In genomic region chr8:71693166-71694041, GRCm38 (mm10) we compare ENCODE assay signal across 8 mouse cellular contexts. TPM values are rescaled to one million over a fixed set of nuclear protein-coding genes. Genes with fewer than 3 reads are reported as not detected.
DNase-seq lines count a peak whose midpoint lies in the region; ATAC-seq and TF ChIP-seq lines count a peak whose summit lies in the region.

No protein-coding gene starts in this region.

- peaks cover 73% of the 10 kb centered on the region for H3K27me3 ChIP-seq in kidney, embryonic 16.5 days (ENCODE audit: insufficient read depth, low read length)
- H3K27me3 ChIP-seq in kidney, adult 2 months (replicated peaks; ENCODE audit: control insufficient read depth, insufficient read depth, low read length) = no peaks in the 10 kb centered on the region
- H3K27me3 ChIP-seq in hindbrain, embryonic 16.5 days (replicated peaks; ENCODE audit: control insufficient read depth, insufficient read depth, low read length) = peaks cover 75% of the 10 kb centered on the region

- peak overlapping the region; percentile 22; the same call in 1 of the 2 replicates for H3K4me2 ChIP-seq in kidney, embryonic 16.5 days (replicated peaks; ENCODE audit: low read depth, low read length)
- H3K4me2 ChIP-seq in hindbrain, embryonic 16.5 days (ENCODE audit: low read length) = peak overlapping the region; percentile 56

- peak overlapping the region; percentile 15 for H3K4me3 ChIP-seq in kidney, embryonic 16.5 days (ENCODE audit: low read length)
- no peak overlapping the region for H3K4me3 ChIP-seq in kidney, adult 2 months (ENCODE audit: insufficient read depth, low read depth, low read length)
- H3K4me3 ChIP-seq in bone marrow macrophage, adult 2 months (ENCODE audit: insufficient read depth, low read length) = peak overlapping the region; percentile 3; the same call in 1 of the 2 replicates
- H3K4me3 ChIP-seq in hindbrain, embryonic 16.5 days (ENCODE audit: low read length) = peak overlapping the region; percentile 33

- no peak for ATAC-seq in kidney, embryonic 16.5 days (ENCODE audit: low FRiP score, low TSS enrichment)
- peak; percentile 29; the same call in 1 of the 2 replicates for ATAC-seq in hindbrain, embryonic 16.5 days
- ATAC-seq in erythroid progenitor cell, adult 5-6 weeks (replicated peaks; ENCODE audit: low FRiP score, poor library complexity, severe bottlenecking) = no peak

- H3K9ac ChIP-seq in kidney, embryonic 16.5 days (replicated peaks; ENCODE audit: low read length) = no peak overlapping the region
- H3K9ac ChIP-seq in hindbrain, embryonic 16.5 days (ENCODE audit: low read depth, low read length) = peak overlapping the region; percentile 50

- no peak overlapping the region for H3K27ac ChIP-seq in kidney, embryonic 16.5 days (ENCODE audit: low read length)
- H3K27ac ChIP-seq in kidney, adult 2 months (ENCODE audit: insufficient read depth, low read depth, low read length) = no peak overlapping the region
- H3K27ac ChIP-seq in bone marrow macrophage, adult 2 months (ENCODE audit: insufficient read depth, low read depth, low read length) = no peak overlapping the region
- H3K27ac ChIP-seq in hindbrain, embryonic 16.5 days (ENCODE audit: low read depth, low read length) = no peak overlapping the region

- no peaks in the 10 kb centered on the region for H3K9me3 ChIP-seq in kidney, embryonic 16.5 days (ENCODE audit: low read length)
- H3K9me3 ChIP-seq in hindbrain, embryonic 16.5 days (ENCODE audit: control insufficient read depth, low read length) = 0 out of 2 replicates have a peak, but pooled peaks cover 2% of the 10 kb centered on the region

- DNase-seq in kidney, adult 2 months = no peak
- DNase-seq in naive thymus-derived CD4-positive, alpha-beta T cell, adult 2 months (ENCODE audit: low read depth) = peak; percentile 55
- no peak for DNase-seq in adipocyte (ENCODE audit: low spot score)
- DNase-seq in ovary, postnatal 14 days (ENCODE audit: low spot score) = no peak

- no peak for TF ChIP-seq POLR2A in kidney, adult 2 months (IDR thresholded peaks at IDR 0.05; ENCODE audit: low read depth, low read length)
- no peak for TF ChIP-seq POLR2A in bone marrow macrophage, adult 2 months (IDR thresholded peaks at IDR 0.05; ENCODE audit: borderline replicate concordance, low read depth, low read length)

- WGBS in kidney, embryonic 16.5 days = 8% methylated on average over 67 of the region's 68 CpGs
- 19% methylated on average over 68 of the region's 68 CpGs for WGBS in kidney, adult 2 months
- WGBS in hindbrain, embryonic 16.5 days = 6% methylated on average over 64 of the region's 68 CpGs

- H3K4me1 ChIP-seq in kidney, embryonic 16.5 days (ENCODE audit: insufficient read depth, low read length) = peaks cover 9% of the 10 kb centered on the region
- H3K4me1 ChIP-seq in kidney, adult 2 months (ENCODE audit: control insufficient read depth, insufficient read depth, low read length) = no peaks in the 10 kb centered on the region
- no peaks in the 10 kb centered on the region; the same call in 1 of the 2 replicates for H3K4me1 ChIP-seq in bone marrow macrophage, adult 2 months (ENCODE audit: control insufficient read depth, insufficient read depth, low read length)
- peaks cover 15% of the 10 kb centered on the region for H3K4me1 ChIP-seq in hindbrain, embryonic 16.5 days (ENCODE audit: control insufficient read depth, insufficient read depth, low read depth, low read length)

- no peak for TF ChIP-seq CTCF in kidney, adult 2 months (conservative IDR thresholded peaks at IDR 0.05; ENCODE audit: insufficient read depth, insufficient read length, low read depth, low read length)
- no peak for TF ChIP-seq CTCF in bone marrow macrophage, adult 2 months (IDR thresholded peaks at IDR 0.05; ENCODE audit: low read depth, low read length)

- H3K36me3 ChIP-seq in kidney, embryonic 16.5 days (ENCODE audit: insufficient read depth, low read length) = no peaks in the 10 kb centered on the region
- no peaks in the 10 kb centered on the region for H3K36me3 ChIP-seq in kidney, adult 2 months (ENCODE audit: control insufficient read depth, insufficient read depth, low read length)
- H3K36me3 ChIP-seq in hindbrain, embryonic 16.5 days (ENCODE audit: control insufficient read depth, insufficient read depth, low read length) = no peaks in the 10 kb centered on the region

RNA-seq across cellular contexts. Expression of gene Insl3, which starts 4.4 kb away (rescaled TPM):
- 1.3 and 7.7 TPM in 2 replicates for polyA plus RNA-seq in kidney, embryonic 16.5 days (2015; fragmentation: Nextera tagmentation; extraction: Ambion mirVana)
- 14.5 and 17.8 TPM in 2 replicates for polyA plus RNA-seq in kidney, adult 2 months (2012; rRNA removed)
- polyA plus RNA-seq in bone marrow macrophage, adult 2 months (2012; ENCODE audit: insufficient read depth, insufficient read length, missing spikeins) = 5.0 and 5.1 TPM in 2 replicates
- 1.2 and 1.5 TPM in 2 replicates for polyA plus RNA-seq in hindbrain, embryonic 16.5 days (2015; fragmentation: Nextera tagmentation; extraction: Ambion mirVana)
- 3.6 TPM in 1 of 2 replicates, not detected in the other for total RNA-seq in erythroid progenitor cell, adult 5-6 weeks (2015; ENCODE audit: low replicate concordance)
- not detected in 2 replicates for total RNA-seq in erythroid progenitor cell, adult 5-6 weeks (2017; ENCODE audit: low replicate concordance)

RNA-seq across cellular contexts. Expression of gene B3gnt3, which starts 8.2 kb away (rescaled TPM):
- polyA plus RNA-seq in kidney, embryonic 16.5 days (2015; fragmentation: Nextera tagmentation; extraction: Ambion mirVana) = 3.3 and 4.2 TPM in 2 replicates
- polyA plus RNA-seq in kidney, adult 2 months (2012; rRNA removed) = 5.5 and 5.9 TPM in 2 replicates
- polyA plus RNA-seq in bone marrow macrophage, adult 2 months (2012; ENCODE audit: insufficient read depth, insufficient read length, missing spikeins) = 23.7 and 24.1 TPM in 2 replicates
- 0.44 and 0.62 TPM in 2 replicates for polyA plus RNA-seq in hindbrain, embryonic 16.5 days (2015; fragmentation: Nextera tagmentation; extraction: Ambion mirVana)
- 12.2 and 12.3 TPM in 2 replicates for total RNA-seq in erythroid progenitor cell, adult 5-6 weeks (2015; ENCODE audit: low replicate concordance)
- 10.9 and 14.4 TPM in 2 replicates for total RNA-seq in erythroid progenitor cell, adult 5-6 weeks (2017; ENCODE audit: low replicate concordance)

RNA-seq across cellular contexts. Expression of gene Jak3, which starts 17.3 kb away (rescaled TPM):
- polyA plus RNA-seq in kidney, embryonic 16.5 days (2015; fragmentation: Nextera tagmentation; extraction: Ambion mirVana) = 6.6 and 7.5 TPM in 2 replicates
- 15.1 and 16.5 TPM in 2 replicates for polyA plus RNA-seq in kidney, adult 2 months (2012; rRNA removed)
- 15.6 and 15.7 TPM in 2 replicates for polyA plus RNA-seq in bone marrow macrophage, adult 2 months (2012; ENCODE audit: insufficient read depth, insufficient read length, missing spikeins)
- polyA plus RNA-seq in hindbrain, embryonic 16.5 days (2015; fragmentation: Nextera tagmentation; extraction: Ambion mirVana) = 7.3 and 8.1 TPM in 2 replicates
- 2.1 and 5.4 TPM in 2 replicates for total RNA-seq in erythroid progenitor cell, adult 5-6 weeks (2015; ENCODE audit: low replicate concordance)
- total RNA-seq in erythroid progenitor cell, adult 5-6 weeks (2017; ENCODE audit: low replicate concordance) = 0.68 and 0.90 TPM in 2 replicates

RNA-seq across cellular contexts. Expression of gene Unc13a, which starts 21.8 kb away (rescaled TPM):
- 0.55 and 0.94 TPM in 2 replicates for polyA plus RNA-seq in kidney, embryonic 16.5 days (2015; fragmentation: Nextera tagmentation; extraction: Ambion mirVana)
- polyA plus RNA-seq in kidney, adult 2 months (2012; rRNA removed) = 1.3 and 2.1 TPM in 2 replicates
- 1.0 and 1.3 TPM in 2 replicates for polyA plus RNA-seq in bone marrow macrophage, adult 2 months (2012; ENCODE audit: insufficient read depth, insufficient read length, missing spikeins)
- 22.4 and 23.1 TPM in 2 replicates for polyA plus RNA-seq in hindbrain, embryonic 16.5 days (2015; fragmentation: Nextera tagmentation; extraction: Ambion mirVana)
- total RNA-seq in erythroid progenitor cell, adult 5-6 weeks (2015; ENCODE audit: low replicate concordance) = not detected in 2 replicates
- total RNA-seq in erythroid progenitor cell, adult 5-6 weeks (2017; ENCODE audit: low replicate concordance) = not detected in 2 replicates

RNA-seq across cellular contexts. Expression of gene Fcho1, which starts 32.1 kb away (rescaled TPM):
- 8.6 and 8.7 TPM in 2 replicates for polyA plus RNA-seq in kidney, embryonic 16.5 days (2015; fragmentation: Nextera tagmentation; extraction: Ambion mirVana)
- polyA plus RNA-seq in kidney, adult 2 months (2012; rRNA removed) = 4.2 and 9.5 TPM in 2 replicates
- 7.2 and 8.8 TPM in 2 replicates for polyA plus RNA-seq in bone marrow macrophage, adult 2 months (2012; ENCODE audit: insufficient read depth, insufficient read length, missing spikeins)
- 78.6 and 89.5 TPM in 2 replicates for polyA plus RNA-seq in hindbrain, embryonic 16.5 days (2015; fragmentation: Nextera tagmentation; extraction: Ambion mirVana)
- 152 and 165 TPM in 2 replicates for total RNA-seq in erythroid progenitor cell, adult 5-6 weeks (2015; ENCODE audit: low replicate concordance)
- 245 and 276 TPM in 2 replicates for total RNA-seq in erythroid progenitor cell, adult 5-6 weeks (2017; ENCODE audit: low replicate concordance)
